Mouse (Mus musculus) adrenal gland, adult 18-20 months (tissue): Measurements from ENCODE around the gene Inip. TPM values are rescaled to one million over a fixed set of nuclear protein-coding genes. Genes with fewer than 3 reads are reported as not detected.

Experiments
- DNase-seq, 2 experiments: peaks; one replicate each; pipeline ENCODE4 v3.0.0; 2021 to 2022; ENCODE audit warnings: low spot score in 2 of 2
- total RNA-seq, 2 experiments: library from RNA; stranded (reverse); gene quantifications; 1 replicate in 1 of 2; 2 replicates in 1 of 2; pipeline ENCODE4 v1.2.3; 2021

Gene Inip
- total RNA-seq, 2 experiments from 2014 or later, result 17.5 to 17.6 TPM

GRCm38 (mm10) chr4:59782853-59783684 lies 18.3 kb downstream of the Inip start:
- no peak for DNase-seq

- DNase-seq, result no peak
Observed at GRCm38 (mm10) chr4:59780568-59780967, 20.8 kb downstream of the Inip start.

GRCm38 (mm10) chr4:59777828-59778227 lies 23.6 kb downstream of the Inip start:
- DNase-seq, result no peak

- no peak for DNase-seq
Observed at GRCm38 (mm10) chr4:59772171-59772879, 29.1 kb downstream of the Inip start.

- no peak for DNase-seq
Observed at GRCm38 (mm10) chr4:59767717-59768116, 33.7 kb downstream of the Inip start.

- no peak for DNase-seq
Observed at GRCm38 (mm10) chr4:59765385-59766005, 35.9 kb downstream of the Inip start.

GRCm38 (mm10) chr4:59764950-59765349 lies 36.4 kb downstream of the Inip start:
- DNase-seq, result no peak

- DNase-seq, result no peak
Observed at GRCm38 (mm10) chr4:59761365-59761729, 40.0 kb downstream of the Inip start.

GRCm38 (mm10) chr4:59760636-59761364 lies 40.6 kb downstream of the Inip start:
- peak in 1 of 2 experiments; percentile 46 for DNase-seq

GRCm38 (mm10) chr4:59760016-59760415 lies 41.4 kb downstream of the Inip start:
- DNase-seq, result no peak

- no peak for DNase-seq
Observed at GRCm38 (mm10) chr4:59757452-59758435, 43.6 kb downstream of the Inip start.

GRCm38 (mm10) chr4:59756332-59757082 lies 44.9 kb downstream of the Inip start:
- peak; percentile 42 to 67 for DNase-seq

GRCm38 (mm10) chr4:59753491-59754140 lies 47.8 kb downstream of the Inip start:
- DNase-seq, result no peak

- no peak for DNase-seq
Observed at GRCm38 (mm10) chr4:59739882-59740281, 61.5 kb downstream of the Inip start.

GRCm38 (mm10) chr4:59739321-59739720 lies 62.1 kb downstream of the Inip start:
- DNase-seq, result no peak

- DNase-seq, result no peak
Observed at GRCm38 (mm10) chr4:59731544-59731943, 69.8 kb downstream of the Inip start.

GRCm38 (mm10) chr4:59728839-59729238 lies 72.5 kb downstream of the Inip start:
- DNase-seq, result no peak

GRCm38 (mm10) chr4:59727878-59728261 lies 73.5 kb downstream of the Inip start:
- no peak for DNase-seq
